Mouse (Mus musculus) MEL (cell line): Measurements from ENCODE around the gene Tmem95. TPM values are rescaled to one million over a fixed set of nuclear protein-coding genes. Genes with fewer than 3 reads are reported as not detected.

Experiments
- DNase-seq: peaks from one replicate; pipeline ENCODE4 v3.0.0; 2011; ENCODE audit warnings: low read depth, low spot score
- H3K27ac ChIP-seq: 2 replicates; pipeline ENCODE4 v1.5.1; 2012; ENCODE audit warnings: low read depth, mild to moderate bottlenecking, control low read depth, low read length, moderate library complexity; ENCODE audit not compliant: control insufficient read depth
- H3K27me3 ChIP-seq, 2 experiments: fragments of 150-350 bp in 1 of 2; sonication (generic) in 1 of 2; 2 replicates each; pipeline ENCODE4 v1.6.1; 2012; ENCODE audit warnings: low read length in 2 of 2, mild to moderate bottlenecking in 2 of 2, improper control_type of control experiment in 1 of 2, moderate library complexity in 1 of 2; ENCODE audit not compliant: insufficient read depth in 2 of 2, control insufficient read depth in 1 of 2
- H3K36me3 ChIP-seq, 2 experiments: 2 replicates each; pipeline ENCODE4 v1.6.1; 2012 to 2014; ENCODE audit warnings: low read length in 2 of 2, improper control_type of control experiment in 1 of 2, inconsistent platforms in 1 of 2, mild to moderate bottlenecking in 1 of 2; ENCODE audit not compliant: insufficient read depth in 2 of 2, control insufficient read depth in 1 of 2
- H3K4me1 ChIP-seq, 2 experiments: fragments of 150-350 bp in 1 of 2; sonication (generic) in 1 of 2; 2 replicates each; pipeline ENCODE4 v1.6.1; 2012; ENCODE audit warnings: low read length in 2 of 2, improper control_type of control experiment in 1 of 2, mild to moderate bottlenecking in 1 of 2; ENCODE audit not compliant: insufficient read depth in 2 of 2, control insufficient read depth in 1 of 2
- H3K4me3 ChIP-seq, 2 experiments: fragments of 150-350 bp in 1 of 2; sonication (generic) in 1 of 2; 2 replicates each; pipeline ENCODE4 v1.5.1; 2012; ENCODE audit warnings: low read depth in 2 of 2, low read length in 2 of 2, mild to moderate bottlenecking in 2 of 2, moderate library complexity in 2 of 2, control low read depth in 1 of 2, improper control_type of control experiment in 1 of 2; ENCODE audit not compliant: control insufficient read depth in 1 of 2, insufficient read depth in 1 of 2
- H3K79me2 ChIP-seq: 2 replicates; pipeline ENCODE4 v1.6.1; 2012; ENCODE audit warnings: mild to moderate bottlenecking, low read length, moderate library complexity; ENCODE audit not compliant: control insufficient read depth, poor library complexity, insufficient read depth
- H3K9ac ChIP-seq: 2 replicates; pipeline ENCODE4 v1.6.1; 2012; ENCODE audit warnings: low read depth, mild to moderate bottlenecking, control low read depth, low read length, moderate library complexity; ENCODE audit not compliant: control insufficient read depth, poor library complexity, severe bottlenecking
- H3K9me3 ChIP-seq: fragments of 150-350 bp; sonication (generic); replicated peaks from 2 replicates; pipeline ENCODE4 v1.6.1; 2012; ENCODE audit warnings: mild to moderate bottlenecking, low read length, improper control_type of control experiment, moderate library complexity; ENCODE audit not compliant: insufficient read depth
- BHLHE40 ChIP-seq: IDR thresholded peaks from 2 replicates; pipeline ENCODE4 v1.6.1; 2012; ENCODE audit warnings: low read depth, mild to moderate bottlenecking, inconsistent platforms, low read length, improper control_type of control experiment, borderline replicate concordance
- CHD2 ChIP-seq: IDR thresholded peaks from 2 replicates; pipeline ENCODE4 v1.6.1; 2011; ENCODE audit warnings: low read length, improper control_type of control experiment
- ELF1 ChIP-seq: IDR thresholded peaks from 2 replicates; pipeline ENCODE4 v1.6.1; 2014; ENCODE audit warnings: low read depth, mild to moderate bottlenecking, inconsistent platforms, low read length, improper control_type of control experiment, moderate library complexity
- EP300 ChIP-seq, 2 experiments: IDR thresholded peaks; 2 replicates each; pipeline ENCODE4 v1.6.1; 2011; ENCODE audit warnings: improper control_type of control experiment in 2 of 2, low read length in 2 of 2, low read depth in 1 of 2, mild to moderate bottlenecking in 1 of 2
- GABPA ChIP-seq: IDR thresholded peaks from 2 replicates; pipeline ENCODE4 v1.6.1; 2012; ENCODE audit warnings: low read depth, mild to moderate bottlenecking, inconsistent platforms, low read length, improper control_type of control experiment, moderate library complexity
- HCFC1 ChIP-seq: IDR thresholded peaks from 2 replicates; pipeline ENCODE4 v1.6.1; 2012; ENCODE audit warnings: low read depth, mild to moderate bottlenecking, inconsistent platforms, low read length, improper control_type of control experiment, moderate library complexity
- JUND ChIP-seq: IDR thresholded peaks from 2 replicates; pipeline ENCODE4 v1.6.1; 2011; ENCODE audit warnings: low read depth, mild to moderate bottlenecking, improper control_type of control experiment, low read length
- KAT2A ChIP-seq: conservative IDR thresholded peaks from 2 replicates; pipeline ENCODE4 v1.6.1; 2012; ENCODE audit warnings: low read depth, low read length, improper control_type of control experiment, inconsistent platforms
- MAZ ChIP-seq: IDR thresholded peaks from 2 replicates; pipeline ENCODE4 v1.6.1; 2012; ENCODE audit warnings: low read depth, mild to moderate bottlenecking, inconsistent platforms, low read length, improper control_type of control experiment
- MEF2A ChIP-seq: IDR thresholded peaks from 2 replicates; pipeline ENCODE4 v1.6.1; 2014; ENCODE audit warnings: low read depth, mild to moderate bottlenecking, inconsistent platforms, low read length, improper control_type of control experiment; ENCODE audit not compliant: poor library complexity, insufficient replicate concordance, severe bottlenecking; ENCODE audit errors: extremely low read depth
- MXI1 ChIP-seq: IDR thresholded peaks from 2 replicates; pipeline ENCODE4 v1.6.1; 2011; ENCODE audit warnings: mild to moderate bottlenecking, low read depth, low read length, improper control_type of control experiment
- MYB ChIP-seq: IDR thresholded peaks from 2 replicates; pipeline ENCODE4 v1.6.1; 2011; ENCODE audit warnings: mild to moderate bottlenecking, low read depth, low read length, improper control_type of control experiment
- MYC ChIP-seq: IDR thresholded peaks from 2 replicates; pipeline ENCODE4 v1.6.1; 2011; ENCODE audit warnings: low read depth, mild to moderate bottlenecking, low read length, improper control_type of control experiment, moderate library complexity
- NELFE ChIP-seq: IDR thresholded peaks from 2 replicates; pipeline ENCODE4 v1.6.1; 2011; ENCODE audit warnings: low read depth, low read length, improper control_type of control experiment
- NRF1 ChIP-seq: IDR thresholded peaks from 2 replicates; pipeline ENCODE4 v1.6.1; 2014; ENCODE audit warnings: low read depth, mild to moderate bottlenecking, inconsistent platforms, low read length, improper control_type of control experiment, moderate library complexity; ENCODE audit not compliant: poor library complexity, insufficient read depth, severe bottlenecking
- POLR2AphosphoS2 ChIP-seq: IDR thresholded peaks from 2 replicates; pipeline ENCODE4 v1.6.1; 2011; ENCODE audit warnings: low read length, improper control_type of control experiment
- POLR2AphosphoS5 ChIP-seq: IDR thresholded peaks from 2 replicates; pipeline ENCODE4 v1.6.1; 2012; ENCODE audit warnings: low read depth, borderline replicate concordance, mild to moderate bottlenecking, inconsistent platforms, low read length, moderate library complexity, mixed read lengths
- RAD21 ChIP-seq: IDR thresholded peaks from 2 replicates; pipeline ENCODE4 v1.6.1; 2011; ENCODE audit warnings: mild to moderate bottlenecking, low read depth, low read length, improper control_type of control experiment
- RCOR1 ChIP-seq: IDR thresholded peaks from 2 replicates; pipeline ENCODE4 v1.6.1; 2012; ENCODE audit warnings: low read depth, mild to moderate bottlenecking, inconsistent platforms, low read length, improper control_type of control experiment
- SIN3A ChIP-seq: IDR thresholded peaks from 2 replicates; pipeline ENCODE4 v1.6.1; 2012; ENCODE audit warnings: low read length, improper control_type of control experiment, inconsistent platforms
- SMC3 ChIP-seq: IDR thresholded peaks from 2 replicates; pipeline ENCODE4 v1.6.1; 2011; ENCODE audit warnings: low read depth, low read length, improper control_type of control experiment
- TAL1 ChIP-seq: IDR thresholded peaks from 2 replicates; pipeline ENCODE4 v1.6.1; 2012; ENCODE audit warnings: mild to moderate bottlenecking, inconsistent platforms, low read length, moderate library complexity, mixed read lengths
- TCF12 ChIP-seq: IDR thresholded peaks from 2 replicates; pipeline ENCODE4 v1.6.1; 2014; ENCODE audit warnings: low read depth, mild to moderate bottlenecking, inconsistent platforms, low read length, improper control_type of control experiment, moderate library complexity
- ZC3H11A ChIP-seq: IDR thresholded peaks from 2 replicates; pipeline ENCODE4 v1.6.1; 2012; ENCODE audit warnings: low read depth, mild to moderate bottlenecking, inconsistent platforms, low read length, improper control_type of control experiment
- ZKSCAN1 ChIP-seq: IDR thresholded peaks from 2 replicates; pipeline ENCODE4 v1.6.1; 2012; ENCODE audit warnings: low read depth, mild to moderate bottlenecking, inconsistent platforms, low read length, improper control_type of control experiment, moderate library complexity
- polyA plus RNA-seq, 2 experiments: library from polyadenylated mRNA; stranded (reverse) in 1 of 2; unstranded in 1 of 2; fragments of >175 nt in 1 of 2; fragments of >200 nt in 1 of 2; gene quantifications; 2 replicates each; pipeline versions ENCODE4 v1.2.1 to v1.2.4; 2012; ENCODE audit warnings: low replicate concordance in 2 of 2, low read depth in 1 of 2; ENCODE audit not compliant: insufficient read length in 2 of 2, insufficient read depth in 1 of 2, missing spikeins in 1 of 2
- total RNA-seq: library from RNA; depleted of rRNA; stranded (reverse); fragments of 300-350 nt; gene quantifications from 2 replicates; pipeline ENCODE4 v1.2.3, GENCODE M21; 2012

Tmem95 gene
- total and polyA plus RNA-seq, 3 experiments = not detected

- Histone ChIP-seq H3K4me3 (no peak overlapping the region), H3K79me2 (peaks cover 19% of the 10 kb centered on the region), H3K4me1 (peaks cover 0 to 26% of the 10 kb centered on the region in 2 experiments; a peak in 3 of 4 replicates), H3K9me3 (no peaks in the 10 kb centered on the region), H3K9ac (no peak overlapping the region), H3K27ac (no peak overlapping the region), H3K27me3 (no peaks in the 10 kb centered on the region), H3K36me3 (peaks cover 7 to 23% of the 10 kb centered on the region in 2 experiments; a peak in 3 of 4 replicates)
- TF ChIP-seq RCOR1 (no peak), MEF2A (no peak), GABPA (no peak), SMC3 (no peak), RAD21 (no peak), CHD2 (no peak), MYB (no peak)
- DNase-seq = no peak
Observed at GRCm38 (mm10) chr11:69911701-69912100, 33.9 kb upstream of the Tmem95 start.

- TF ChIP-seq POLR2AphosphoS5 (no peak), ZC3H11A (no peak), BHLHE40 (no peak), SIN3A (no peak), TAL1 (no peak), NRF1 (no peak), MYC (no peak), KAT2A (no peak), HCFC1 (no peak), MEF2A (no peak), ELF1 (no peak), NELFE (no peak), MXI1 (no peak), TCF12 (no peak), MAZ (no peak), JUND (no peak), EP300 (IDR thresholded peaks at IDR 0.05; ENCODE audit: low read depth in 1 of 2, low read length in 2 of 2) (no peak), ZKSCAN1 (no peak), POLR2AphosphoS2 (no peak)
- no peak for DNase-seq
- H3K36me3 ChIP-seq = peaks cover 11 to 17% of the 10 kb centered on the region in 2 experiments; a peak in 3 of 4 replicates
- H3K79me2 ChIP-seq = peaks cover 18% of the 10 kb centered on the region
- H3K4me1 ChIP-seq = peaks cover 0 to 21% of the 10 kb centered on the region in 2 experiments; a peak in 3 of 4 replicates
- H3K9me3 ChIP-seq = no peaks in the 10 kb centered on the region
- H3K4me3 ChIP-seq = no peak overlapping the region
- no peaks in the 10 kb centered on the region for H3K27me3 ChIP-seq
- H3K9ac ChIP-seq = no peak overlapping the region
- H3K27ac ChIP-seq = no peak overlapping the region
Observed at GRCm38 (mm10) chr11:69910781-69911560, 33.2 kb upstream of the Tmem95 start.
